Mouse (Mus musculus) hematopoietic stem cell, adult 5-6 weeks (primary cell): ENCODE measurements around the gene Tmem184a. TPM values are rescaled to one million over a fixed set of nuclear protein-coding genes. Genes with fewer than 3 reads are reported as not detected.

Experiments
- ATAC-seq, 2 experiments: fragments of 125-278 bp in 1 of 2; replicated peaks in 1 of 2; 2 replicates each; pipeline ENCODE4 v1.8.0; 2016 to 2017; ENCODE audit warnings: inconsistent platforms in 2 of 2, mild to moderate bottlenecking in 2 of 2, moderate number of reproducible peaks in 2 of 2, low read depth in 1 of 2, moderate TSS enrichment in 1 of 2; ENCODE audit not compliant: low FRiP score in 2 of 2, poor library complexity in 2 of 2, severe bottlenecking in 2 of 2, insufficient read depth in 1 of 2, low TSS enrichment in 1 of 2
- total RNA-seq: library from RNA; stranded (forward); fragments of 172-1452, 232-1000 nt; gene quantifications from 2 replicates; pipeline ENCODE4 v1.2.3, GENCODE M21; 2017

The Tmem184a gene
- total RNA-seq, 1 experiment from 2014 or later: 0.30 TPM

- no peak for ATAC-seq
Measured at GRCm38 (mm10) chr5:139799041-139799440, 20.7 kb downstream of the Tmem184a start.

GRCm38 (mm10) chr5:139798168-139798900, 21.4 kb downstream of the Tmem184a start:
- no peak for ATAC-seq

GRCm38 (mm10) chr5:139797473-139798167, 22.1 kb downstream of the Tmem184a start:
- ATAC-seq: no peak

GRCm38 (mm10) chr5:139796900-139797299, 22.8 kb downstream of the Tmem184a start:
- ATAC-seq: no peak

GRCm38 (mm10) chr5:139796001-139796620, 23.6 kb downstream of the Tmem184a start:
- no peak for ATAC-seq

GRCm38 (mm10) chr5:139794938-139795337, 24.8 kb downstream of the Tmem184a start:
- peak; percentile 17 to 29 for ATAC-seq

- no peak for ATAC-seq
Measured at GRCm38 (mm10) chr5:139794137-139794536, 25.6 kb downstream of the Tmem184a start.

GRCm38 (mm10) chr5:139793338-139794089, 26.2 kb downstream of the Tmem184a start:
- no peak for ATAC-seq

GRCm38 (mm10) chr5:139792966-139793337, 26.8 kb downstream of the Tmem184a start:
- ATAC-seq: no peak

- ATAC-seq: no peak
Measured at GRCm38 (mm10) chr5:139792159-139792775, 27.4 kb downstream of the Tmem184a start.

- peak; percentile 77 to 83 for ATAC-seq
Measured at GRCm38 (mm10) chr5:139791227-139792158, 28.2 kb downstream of the Tmem184a start, which contains the start of gene Mafk. Gene Mafk (plus strand): TSS chr5:139791513.

- ATAC-seq: no peak; a peak in 1 of 4 replicates
Measured at GRCm38 (mm10) chr5:139789466-139789865, 30.3 kb downstream of the Tmem184a start.

GRCm38 (mm10) chr5:139781406-139781805, 38.3 kb downstream of the Tmem184a start:
- no peak for ATAC-seq

GRCm38 (mm10) chr5:139776966-139777365, 42.8 kb downstream of the Tmem184a start:
- peak; percentile 85 to 89 for ATAC-seq

- peak; percentile 79 to 86 for ATAC-seq
Measured at GRCm38 (mm10) chr5:139775216-139775926, 44.3 kb downstream of the Tmem184a start, which contains the start of gene Ints1. Gene Ints1 (minus strand): TSS chr5:139775674.

- ATAC-seq: no peak
Measured at GRCm38 (mm10) chr5:139768216-139768615, 51.5 kb downstream of the Tmem184a start.
